Mouse (Mus musculus) limb, embryonic 11.5 days (tissue): ENCODE results near the gene Cfap73. TPM values are rescaled to one million over a fixed set of nuclear protein-coding genes. Genes with fewer than 3 reads are reported as not detected.

Experiments used
- ATAC-seq: fragments of 200-750 bp; cut with Nextera tagmentation; 2 replicates; pipeline ENCODE4 v1.8.0; 2017; ENCODE audit warnings: low read depth; ENCODE audit not compliant: insufficient number of reproducible peaks, low FRiP score, low TSS enrichment
- DNase-seq: peaks from one replicate; pipeline ENCODE4 v3.0.0-alpha.2; 2015; ENCODE audit warnings: low spot score
- H3K27ac ChIP-seq: fragments of 300-500 bp; sonication (generic); replicated peaks from 2 replicates; pipeline ENCODE4 v1.5.1; 2014; ENCODE audit warnings: low read depth, mild to moderate bottlenecking, low read length
- H3K27me3 ChIP-seq: fragments of 300-500 bp; sonication (generic); 2 replicates; pipeline ENCODE4 v1.6.1; 2014; ENCODE audit warnings: mild to moderate bottlenecking, low read length, mixed read lengths; ENCODE audit not compliant: control insufficient read depth, insufficient read depth
- H3K36me3 ChIP-seq: fragments of 300-500 bp; sonication (generic); 2 replicates; pipeline ENCODE4 v1.6.1; 2014; ENCODE audit warnings: mild to moderate bottlenecking, low read length, moderate library complexity, mixed read lengths; ENCODE audit not compliant: control insufficient read depth, insufficient read depth
- H3K4me1 ChIP-seq: fragments of 300-500 bp; sonication (generic); 2 replicates; pipeline ENCODE4 v1.6.1; 2014; ENCODE audit warnings: low read length, mixed read lengths; ENCODE audit not compliant: control insufficient read depth, insufficient read depth
- H3K4me2 ChIP-seq: fragments of 300-500 bp; sonication (generic); 2 replicates; pipeline ENCODE4 v1.6.1; 2014; ENCODE audit warnings: low read depth, mild to moderate bottlenecking, moderate library complexity; ENCODE audit not compliant: severe bottlenecking
- H3K4me3 ChIP-seq: fragments of 300-500 bp; sonication (generic); 2 replicates; pipeline ENCODE4 v1.5.1; 2014; ENCODE audit warnings: low read depth, low read length
- H3K9ac ChIP-seq: fragments of 300-500 bp; sonication (generic); 2 replicates; pipeline ENCODE4 v1.6.1; 2014; ENCODE audit warnings: mild to moderate bottlenecking, low read length
- H3K9me3 ChIP-seq: fragments of 300-500 bp; sonication (generic); 2 replicates; pipeline ENCODE4 v1.6.1; 2016; ENCODE audit warnings: low read length; ENCODE audit not compliant: control insufficient read depth
- WGBS: fragments of 180-500 bp; shearing (Covaris S2); extraction: QIAGEN DNeasy Blood & Tissue Kit; methylation state at CpG from one replicate; pipeline ENCODE4 v1.1.7; 2014; 5-methylcytosine and 5-hydroxymethylcytosine counted together
- polyA plus RNA-seq: library from polyadenylated mRNA; unstranded; fragments of >200 nt; fragmentation: Nextera tagmentation; extraction: Ambion mirVana; gene quantifications from 2 replicates; pipeline ENCODE4 v1.2.1, GENCODE M21; 2014

Gene Cfap73
- polyA plus RNA-seq, 1 experiment from 2014 or later: not detected

GRCm38 (mm10) chr5:120582002-120582401 is 52.0 kb downstream of the Cfap73 start:
- no peak for ATAC-seq
- H3K27ac ChIP-seq: no peak overlapping the region
- H3K9ac ChIP-seq: no peak overlapping the region
- 87% methylated on average over 9 of the region's 9 CpGs for WGBS
- no peaks in the 10 kb centered on the region for H3K27me3 ChIP-seq
- no peak for DNase-seq
- H3K36me3 ChIP-seq: peaks cover 6% of the 10 kb centered on the region
- H3K4me1 ChIP-seq: peaks cover 37% of the 10 kb centered on the region
- no peak overlapping the region for H3K4me3 ChIP-seq
- no peak overlapping the region for H3K4me2 ChIP-seq
- H3K9me3 ChIP-seq: no peaks in the 10 kb centered on the region

- Histone ChIP-seq H3K9ac (no peak overlapping the region), H3K9me3 (no peaks in the 10 kb centered on the region), H3K36me3 (peaks cover 6% of the 10 kb centered on the region), H3K4me1 (peaks cover 38% of the 10 kb centered on the region), H3K4me3 (no peak overlapping the region), H3K27ac (0 out of 2 replicates have a peak overlapping the region, but pooled peaks have one; percentile 65), H3K4me2 (no peak overlapping the region), H3K27me3 (no peaks in the 10 kb centered on the region)
- DNase-seq (no peak), ATAC-seq (no peak)
- 77% methylated on average over 26 of the region's 26 CpGs for WGBS
Measured at GRCm38 (mm10) chr5:120579898-120580626, 54.0 kb downstream of the Cfap73 start.

- Histone ChIP-seq H3K4me1 (peaks cover 41% of the 10 kb centered on the region), H3K27ac (peak overlapping the region; percentile 65), H3K4me3 (no peak overlapping the region), H3K36me3 (peaks cover 6% of the 10 kb centered on the region), H3K4me2 (no peak overlapping the region; the same call in 1 of the 2 replicates), H3K9me3 (no peaks in the 10 kb centered on the region), H3K9ac (no peak overlapping the region), H3K27me3 (no peaks in the 10 kb centered on the region)
- no peak; the same call in 1 of the 2 replicates for ATAC-seq
- DNase-seq: peak; percentile 58
- WGBS: 34% methylated on average over 26 of the region's 26 CpGs
Measured at GRCm38 (mm10) chr5:120579211-120579897, 54.7 kb downstream of the Cfap73 start.

GRCm38 (mm10) chr5:120578504-120579081 is 55.4 kb downstream of the Cfap73 start:
- Histone ChIP-seq H3K9ac (no peak overlapping the region), H3K4me2 (no peak overlapping the region; the same call in 1 of the 2 replicates), H3K4me3 (no peak overlapping the region), H3K27ac (peak overlapping the region; percentile 65), H3K36me3 (peaks cover 2% of the 10 kb centered on the region), H3K4me1 (peaks cover 41% of the 10 kb centered on the region), H3K9me3 (no peaks in the 10 kb centered on the region), H3K27me3 (no peaks in the 10 kb centered on the region)
- WGBS: 29% methylated on average over 12 of the region's 12 CpGs
- DNase-seq: peak; percentile 54
- peak; percentile 40; the same call in 1 of the 2 replicates for ATAC-seq

Other genes with a start within 250 kb of the Cfap73 start
- not detected in 2 replicates for gene Lhx5, start 202.5 kb downstream of the Cfap73 start, polyA plus RNA-seq
- gene Sdsl, start 161.4 kb downstream of the Cfap73 start, polyA plus RNA-seq: 4.0 and 4.2 TPM in 2 replicates
- not detected in 2 replicates for gene Sds, start 157.7 kb downstream of the Cfap73 start, polyA plus RNA-seq
- gene Plbd2, start 130.6 kb downstream of the Cfap73 start, polyA plus RNA-seq: 29.2 and 29.8 TPM in 2 replicates
- gene Slc8b1, start 123.1 kb downstream of the Cfap73 start, polyA plus RNA-seq: 1.6 and 2.7 TPM in 2 replicates
- 13.9 and 15.2 TPM in 2 replicates for gene Tpcn1, start 45.6 kb downstream of the Cfap73 start, polyA plus RNA-seq
- gene Iqcd, start 45.2 kb downstream of the Cfap73 start, polyA plus RNA-seq: 0.27 and 0.40 TPM in 2 replicates
- 11.6 and 13.5 TPM in 2 replicates for gene Rita1, start 21.6 kb downstream of the Cfap73 start, polyA plus RNA-seq
- gene Ddx54, start 21.5 kb downstream of the Cfap73 start, polyA plus RNA-seq: 33.1 and 33.5 TPM in 2 replicates
- 0.16 and 0.48 TPM in 2 replicates for gene Rasal1, start 14.6 kb upstream of the Cfap73 start, polyA plus RNA-seq
- 3.0 and 3.5 TPM in 2 replicates for gene Dtx1, start 77.7 kb upstream of the Cfap73 start, polyA plus RNA-seq
- gene Oas2, start 115.6 kb upstream of the Cfap73 start, polyA plus RNA-seq: 0.12 TPM in 1 of 2 replicates, not detected in the other
- gene Oas3, start 143.4 kb upstream of the Cfap73 start, polyA plus RNA-seq: 0.03 TPM in 1 of 2 replicates, not detected in the other
- gene Oas1e, start 161.3 kb upstream of the Cfap73 start, polyA plus RNA-seq: not detected in 2 replicates
- gene Oas1c, start 178.3 kb upstream of the Cfap73 start, polyA plus RNA-seq: 0.28 and 0.41 TPM in 2 replicates
- gene Oas1f, start 213.1 kb upstream of the Cfap73 start, polyA plus RNA-seq: not detected in 2 replicates
- not detected in 2 replicates for gene Oas1h, start 227.2 kb upstream of the Cfap73 start, polyA plus RNA-seq